Mouse (Mus musculus) mesoderm, embryonic 11.5 days (tissue): Measurements from ENCODE around the gene 4933428G20Rik.

Experiments used
- DNase-seq: peaks from one replicate; pipeline ENCODE4 v3.0.0-alpha.2; 2012; ENCODE audit warnings: low read depth, low spot score

4933428G20Rik gene

DNA sequence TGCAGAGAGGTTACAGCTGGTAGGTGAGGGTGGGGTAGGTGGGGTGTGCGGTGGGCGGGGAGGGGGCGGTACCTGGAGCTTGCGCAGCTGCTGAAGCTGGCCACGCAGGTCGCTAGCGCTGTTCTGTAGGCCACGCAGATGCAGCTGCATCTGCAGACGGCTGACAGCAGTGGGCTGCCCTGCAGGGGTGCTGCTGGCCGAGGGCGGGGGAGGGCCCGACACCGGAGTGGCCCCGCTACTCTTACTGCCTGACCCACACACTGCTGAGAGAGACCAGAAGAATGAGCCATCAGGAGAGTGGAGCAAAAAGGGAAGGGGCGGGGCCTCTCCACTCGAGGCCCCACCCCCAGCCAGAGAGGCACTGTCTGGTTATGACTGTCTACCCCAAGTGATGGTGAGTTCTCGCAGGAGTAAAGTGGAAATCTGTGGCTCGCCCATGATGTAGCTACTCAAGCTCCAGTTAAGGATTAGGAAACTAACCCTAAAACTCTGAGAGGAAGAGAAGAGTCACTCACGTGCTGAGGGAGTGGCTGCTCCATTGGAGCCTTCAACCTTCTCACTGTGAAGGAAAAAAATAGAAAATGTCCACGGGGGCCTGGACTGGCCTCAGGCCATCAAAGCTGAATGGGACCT lies 32.9 kb upstream of the 4933428G20Rik start:
- no peak for DNase-seq

DNA sequence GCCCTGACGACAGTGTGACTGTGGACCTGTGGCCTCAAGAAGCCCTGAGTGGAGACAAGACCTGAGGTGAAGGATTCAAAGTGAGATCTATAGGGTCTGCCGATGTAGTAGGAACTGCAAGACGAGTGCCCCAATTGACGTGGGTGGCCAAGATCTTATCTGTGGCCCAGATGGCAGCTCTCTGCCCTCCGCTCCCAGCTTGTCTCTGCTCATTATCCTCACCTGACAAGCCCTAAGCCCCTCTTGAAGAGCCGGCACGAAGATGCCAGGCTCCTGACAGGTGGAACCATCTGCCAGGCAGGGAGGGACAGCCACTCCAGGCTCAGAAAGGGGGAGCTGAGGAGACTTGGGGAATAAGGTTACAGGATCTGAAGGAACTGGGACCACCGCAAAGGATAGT lies 32.2 kb upstream of the 4933428G20Rik start:
- DNase-seq = no peak

DNA sequence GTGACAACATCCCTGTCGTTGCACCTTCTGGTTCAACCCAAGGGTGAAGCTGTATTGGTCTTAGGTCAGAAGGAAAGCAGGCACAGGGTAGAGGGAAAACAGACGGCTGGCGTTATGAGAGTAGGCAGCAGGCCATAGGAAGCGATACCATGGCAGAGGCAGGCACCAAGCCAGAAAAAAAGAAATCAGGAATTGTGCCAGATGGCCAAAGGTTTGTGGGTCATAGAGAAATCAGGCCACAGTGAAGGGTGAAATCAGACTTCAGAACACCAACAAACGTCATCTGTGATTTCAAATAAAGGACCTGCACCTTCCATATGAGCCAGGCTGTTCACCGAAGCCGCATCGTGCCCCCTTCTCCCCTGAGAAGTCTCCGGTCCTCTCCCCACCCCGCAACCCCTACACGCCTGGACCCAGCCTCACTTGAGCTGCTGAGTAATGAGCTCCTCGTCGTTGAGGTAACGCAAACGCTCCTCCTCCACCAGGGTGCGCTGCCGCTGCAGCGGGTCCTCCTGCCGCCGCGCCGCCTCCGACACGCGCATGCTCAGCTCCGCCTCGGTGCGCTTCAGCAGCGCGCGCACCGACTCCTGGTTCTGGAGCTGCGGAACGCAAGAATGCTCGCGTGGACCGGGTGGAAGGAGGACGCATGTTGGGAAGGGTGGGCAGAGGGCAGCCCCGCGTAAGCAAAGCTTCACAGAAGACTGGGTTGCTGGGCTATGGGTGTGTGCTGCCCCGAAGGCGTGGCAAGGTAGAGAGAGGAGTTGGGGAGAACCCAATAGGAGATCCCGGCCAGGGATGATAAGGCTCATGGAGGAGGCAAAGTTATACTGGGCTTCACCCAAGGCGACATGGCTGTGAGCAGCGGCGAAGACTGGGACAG lies 31.5 kb upstream of the 4933428G20Rik start:
- DNase-seq = peak; percentile 90

DNA sequence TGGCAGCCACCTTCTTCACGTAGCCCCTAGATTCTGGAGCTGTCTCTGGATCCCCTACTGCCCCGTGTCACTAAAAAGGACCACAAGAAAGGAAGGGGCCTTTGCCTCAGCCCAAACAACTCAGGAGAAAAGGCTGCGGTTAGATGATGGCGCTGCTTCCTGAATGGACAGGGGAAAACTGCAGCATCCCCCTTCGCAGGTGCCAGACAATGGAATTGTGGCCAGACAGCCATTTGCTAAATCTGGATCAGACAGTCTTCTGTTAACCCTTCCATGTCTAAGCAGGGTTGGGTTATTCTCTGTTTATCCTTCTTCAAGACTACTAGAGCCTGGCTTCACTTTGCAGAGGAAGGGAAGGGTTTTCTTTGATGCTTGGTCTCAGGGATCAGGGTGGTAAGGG lies 30.8 kb upstream of the 4933428G20Rik start:
- DNase-seq = no peak

DNA sequence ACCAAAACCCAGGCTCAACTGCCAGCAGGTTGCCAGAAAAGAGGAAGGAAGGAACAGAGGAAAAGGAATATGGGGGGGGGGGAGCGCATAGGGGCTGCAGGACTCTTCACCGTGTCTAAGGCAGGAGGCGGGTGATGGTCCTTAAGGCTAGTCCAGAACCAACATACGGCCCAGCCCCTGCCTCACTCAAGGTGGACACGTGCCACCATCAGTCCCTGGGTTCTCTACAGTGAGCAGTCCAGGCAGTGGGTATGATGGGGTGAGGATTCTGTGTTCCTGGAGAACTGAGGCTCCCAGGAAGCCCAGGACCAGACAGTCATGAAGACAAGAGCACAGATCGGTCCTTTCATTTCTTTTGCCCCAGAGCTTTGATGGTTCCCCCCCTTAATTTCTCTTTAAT lies 29.9 kb upstream of the 4933428G20Rik start:
- DNase-seq = no peak

DNA sequence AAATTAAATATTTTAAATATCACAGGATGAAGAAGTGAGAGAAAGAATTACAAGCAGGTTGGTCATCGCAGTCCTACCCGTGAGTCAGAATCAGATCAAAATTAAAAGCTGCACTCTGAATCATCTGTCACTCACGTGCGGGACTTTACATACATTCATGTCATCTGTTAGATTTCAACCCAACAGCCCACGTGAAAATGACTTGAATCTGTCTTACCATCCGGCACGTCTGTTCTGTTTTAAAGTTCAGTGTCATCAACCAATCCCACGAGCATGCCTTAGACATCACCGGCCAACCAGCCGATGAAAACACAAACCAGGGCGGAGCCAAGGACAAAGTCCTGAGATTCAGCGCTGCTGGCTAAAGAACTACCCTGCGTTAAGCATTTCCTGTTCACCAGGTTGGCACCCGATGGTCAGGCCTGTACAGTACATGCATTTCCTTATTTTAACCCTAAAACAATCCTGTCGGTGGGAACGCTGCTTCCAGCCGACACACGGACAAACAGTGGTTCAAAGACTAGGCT lies 28.2 kb upstream of the 4933428G20Rik start:
- no peak for DNase-seq

DNA sequence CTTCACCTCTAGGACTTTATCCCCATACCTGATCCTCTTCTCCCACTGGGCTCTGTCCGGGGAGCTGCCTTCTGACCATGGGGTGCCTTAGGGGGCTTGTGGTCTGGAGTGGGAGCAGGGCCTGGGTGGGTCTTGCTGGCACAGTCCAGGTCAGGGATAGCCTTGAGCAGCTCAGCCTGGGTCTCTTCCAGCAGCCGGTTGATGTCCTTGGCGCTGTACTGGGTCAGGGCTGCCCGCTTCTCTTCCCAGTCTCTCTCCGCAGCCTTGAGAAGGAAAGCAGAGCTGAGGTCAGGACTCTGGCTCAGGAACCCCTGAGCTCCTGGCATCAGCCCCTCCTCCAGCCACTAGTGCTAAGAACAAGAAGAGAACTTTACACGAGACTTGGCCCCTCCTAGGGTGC lies 25.2 kb upstream of the 4933428G20Rik start:
- no peak for DNase-seq

DNA sequence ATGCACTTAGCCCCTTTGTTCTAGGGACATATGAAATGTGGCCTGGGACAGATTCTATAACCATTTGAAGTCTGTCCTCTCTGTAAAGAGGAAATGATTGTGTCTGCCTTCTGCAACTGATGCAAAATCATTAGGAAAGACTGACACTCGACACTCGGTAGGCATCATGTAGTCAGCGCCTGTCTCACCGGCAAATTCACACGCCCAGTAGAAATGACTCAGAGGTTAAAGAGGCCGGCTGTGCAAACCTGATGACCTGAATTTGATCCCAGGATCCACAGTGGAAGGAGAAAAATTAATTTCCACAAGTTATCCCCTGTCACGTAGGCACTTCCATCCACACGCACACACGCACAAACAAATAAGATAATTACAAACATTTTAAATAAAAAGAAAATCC lies 24.2 kb upstream of the 4933428G20Rik start:
- no peak for DNase-seq

DNA sequence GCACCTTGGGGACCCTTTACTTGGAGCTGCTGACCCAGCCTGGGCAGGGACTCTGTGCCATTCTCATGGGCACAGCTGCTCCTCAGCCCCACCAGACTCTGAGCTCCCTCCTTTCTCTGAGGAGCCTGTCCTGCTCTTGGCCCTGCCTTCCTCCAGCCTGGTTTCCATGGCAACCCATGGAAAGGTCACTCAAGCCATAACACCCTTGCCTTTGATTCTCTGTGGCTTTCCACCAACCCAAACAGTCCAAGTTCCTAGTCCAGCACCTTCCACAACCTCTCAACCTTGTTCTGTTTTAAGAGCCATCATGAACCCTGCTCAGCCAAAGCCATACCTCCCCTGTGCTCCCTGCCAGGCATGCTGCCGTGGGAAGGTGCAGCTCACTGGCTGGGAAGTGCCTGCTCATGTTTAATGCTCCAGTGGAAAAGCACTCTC lies 23.7 kb upstream of the 4933428G20Rik start:
- peak; percentile 74 for DNase-seq

DNA sequence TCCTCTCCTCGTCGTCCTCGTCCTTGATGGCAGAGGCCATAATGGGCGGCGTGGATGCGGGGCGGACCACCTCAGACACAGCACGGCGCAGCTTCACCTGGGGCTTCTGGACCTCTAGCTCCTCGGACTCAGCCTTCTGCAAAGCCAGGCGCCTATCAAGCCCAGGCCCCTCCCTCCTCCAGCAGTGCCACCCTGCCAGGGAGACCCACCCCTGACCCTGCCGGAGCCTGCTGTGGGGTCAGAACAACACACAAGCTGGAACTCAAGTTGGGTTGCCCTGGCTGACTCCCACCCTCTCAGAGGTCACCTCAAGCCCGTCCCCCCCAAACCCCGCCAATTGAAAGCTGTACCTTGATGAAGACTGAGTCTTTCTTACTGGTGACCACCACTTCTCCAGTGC lies 23.0 kb upstream of the 4933428G20Rik start:
- no peak for DNase-seq

DNA sequence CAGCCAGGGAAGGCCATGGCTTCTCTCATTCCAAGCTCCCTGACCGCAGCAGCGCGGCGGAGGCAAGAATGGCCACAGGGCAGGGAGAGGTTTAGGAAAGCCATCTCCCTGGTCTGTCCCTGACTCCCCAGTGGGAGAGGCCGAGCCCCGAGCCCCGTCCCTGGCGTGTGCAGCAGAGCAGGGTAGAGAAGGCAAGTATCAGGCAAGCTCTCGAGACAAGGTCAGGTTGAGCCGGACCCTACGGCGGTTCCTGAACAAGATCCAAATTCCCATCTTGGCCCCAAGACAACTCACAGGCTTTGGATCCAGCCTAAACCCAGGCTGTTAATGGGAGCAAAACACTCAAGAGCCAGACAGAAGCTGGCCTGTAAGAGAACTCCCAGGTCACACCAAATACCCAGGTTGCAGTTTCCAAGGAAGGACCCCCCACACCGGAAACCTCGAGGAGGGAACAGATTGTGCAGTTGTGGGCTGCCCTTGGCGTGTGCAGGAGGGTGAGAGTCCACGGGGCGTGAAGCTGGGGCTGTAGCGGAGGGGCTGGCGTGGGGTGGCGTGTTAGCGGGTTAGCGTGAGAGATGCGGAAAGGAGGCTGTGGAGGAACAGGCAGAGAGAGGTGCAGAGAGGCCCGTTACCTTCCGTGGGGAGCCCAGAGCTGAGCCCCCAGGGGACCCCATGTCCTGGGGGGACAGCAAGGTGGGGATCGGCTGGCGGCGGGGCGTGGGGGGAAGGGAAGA lies 21.8 kb upstream of the 4933428G20Rik start:
- DNase-seq = no peak

DNA sequence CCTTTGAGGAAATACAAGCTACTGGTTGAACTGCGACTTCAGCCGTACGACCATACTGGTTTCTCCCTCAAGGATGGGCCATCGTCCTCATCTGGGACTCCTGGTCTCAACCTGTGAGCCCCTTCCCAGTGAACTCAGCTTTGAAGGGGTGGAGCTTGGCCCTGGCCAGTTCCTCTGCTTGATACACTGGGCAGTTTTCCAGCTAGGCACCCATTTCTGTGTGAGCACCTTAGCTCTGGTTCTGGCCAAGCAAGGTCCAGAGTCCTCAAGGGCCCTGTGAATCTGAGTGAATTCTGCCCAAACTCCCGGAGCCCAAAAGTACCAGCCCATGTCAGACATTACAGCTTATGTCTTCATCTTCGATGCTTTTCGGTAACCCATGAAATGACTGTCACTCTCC lies 20.4 kb upstream of the 4933428G20Rik start:
- DNase-seq = no peak

DNA sequence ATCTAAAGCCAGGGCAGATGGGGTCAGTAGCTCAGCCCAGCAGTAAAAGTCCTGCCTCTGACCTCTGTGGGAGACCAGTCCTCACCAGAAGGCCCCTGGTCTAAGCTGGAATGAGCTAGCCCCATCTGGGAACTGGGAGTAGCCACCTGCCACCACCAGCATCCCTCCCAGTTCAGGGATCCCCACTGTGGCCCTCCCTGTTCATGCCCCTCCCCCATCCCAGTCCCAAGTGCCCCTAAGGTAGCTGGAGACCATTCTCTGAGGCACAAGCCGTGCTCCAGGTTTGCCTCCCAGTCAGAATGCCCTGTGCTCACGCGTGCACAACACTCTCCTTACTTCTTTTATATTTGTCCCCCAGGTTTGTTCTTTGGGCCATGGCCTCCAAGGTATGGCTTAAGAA lies 12.9 kb upstream of the 4933428G20Rik start:
- no peak for DNase-seq

DNA sequence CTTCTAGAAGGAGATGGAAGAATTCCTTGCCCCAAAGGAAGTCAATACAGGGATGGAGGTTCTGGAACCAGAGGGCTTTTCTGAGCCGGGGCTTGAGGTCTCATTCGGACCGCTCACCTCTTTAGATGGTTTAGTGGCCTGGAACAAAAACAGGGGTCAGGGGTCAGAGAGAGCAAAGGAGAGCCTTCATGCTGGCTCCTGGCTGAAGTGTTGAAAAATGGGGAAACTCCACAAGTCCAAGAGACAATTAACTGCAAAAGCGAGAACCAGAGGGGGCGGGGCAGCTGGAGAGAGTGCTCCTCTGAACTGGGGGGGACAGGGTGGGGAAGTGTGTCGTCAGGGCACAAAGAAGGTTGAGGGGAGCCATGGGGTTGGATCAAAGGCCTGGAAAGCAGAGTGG lies 12.4 kb upstream of the 4933428G20Rik start:
- DNase-seq = no peak

DNA sequence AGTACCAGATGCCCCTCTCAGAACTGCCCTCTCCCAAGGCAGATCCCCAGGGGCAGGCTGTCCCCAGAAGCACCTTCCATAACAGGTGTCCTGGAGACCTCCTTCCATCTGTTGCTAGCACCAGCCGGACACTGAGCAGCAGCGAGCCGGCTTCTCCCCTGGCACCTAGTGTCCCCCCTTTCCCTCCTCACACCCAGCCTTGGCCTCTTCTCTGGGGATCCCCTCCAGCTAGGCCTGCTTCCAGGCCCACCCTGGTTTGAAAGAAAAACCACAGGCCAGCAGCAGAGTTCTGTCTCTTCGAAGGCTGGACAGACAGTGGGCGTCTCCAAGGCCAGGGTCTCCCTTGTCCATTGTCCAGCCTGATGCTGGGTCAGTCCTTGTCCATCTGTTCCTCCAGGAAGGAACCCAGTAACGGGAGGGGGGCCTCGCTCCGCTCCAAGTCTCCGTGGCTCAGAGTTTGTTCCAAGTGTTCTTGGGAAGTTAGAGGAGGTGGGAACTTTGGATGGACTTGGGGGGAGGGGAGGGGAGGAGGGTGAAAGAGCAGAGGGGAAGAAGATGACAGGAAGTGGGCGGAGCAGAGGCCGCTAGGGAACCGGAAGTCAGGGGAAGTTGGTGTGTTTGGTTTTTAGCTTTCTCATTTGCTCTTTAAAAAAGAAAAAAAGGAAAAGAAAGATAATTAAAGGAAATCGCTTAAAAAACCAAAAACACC lies 11.7 kb upstream of the 4933428G20Rik start:
- DNase-seq = no peak

DNA sequence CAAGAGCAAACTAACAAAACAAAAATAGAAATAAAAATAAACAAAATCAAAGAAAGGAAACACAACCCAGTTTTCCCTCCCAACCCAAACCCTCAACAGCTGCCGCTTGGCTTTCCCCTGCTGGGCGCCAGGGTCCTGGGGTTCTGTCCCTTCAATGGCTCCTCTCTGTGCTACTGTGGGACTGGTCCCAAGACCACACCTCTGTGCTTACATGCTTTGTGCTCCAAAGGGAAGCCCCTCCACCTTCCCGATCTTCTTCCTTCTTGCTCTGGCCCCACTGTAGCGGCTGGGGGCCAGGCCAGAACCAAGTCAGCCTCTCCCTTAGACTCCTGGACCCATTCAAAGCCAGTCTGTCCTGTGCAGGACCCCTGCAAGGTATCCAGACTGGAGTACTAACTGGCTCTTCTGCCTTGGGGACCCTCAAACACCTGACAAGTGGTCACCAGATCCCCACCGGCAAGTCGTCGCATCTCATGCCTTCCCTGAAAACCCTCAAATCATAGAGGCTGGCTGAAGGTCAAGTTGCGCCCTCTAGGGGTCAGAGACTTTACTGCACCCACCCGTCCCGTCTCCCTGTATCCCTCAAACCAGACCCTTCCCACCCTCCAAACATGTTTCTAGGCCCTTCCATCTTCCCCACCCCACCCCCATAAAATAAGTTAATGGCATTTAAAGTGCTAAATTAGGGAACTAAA lies 11.0 kb upstream of the 4933428G20Rik start:
- DNase-seq = peak; percentile 70

DNA sequence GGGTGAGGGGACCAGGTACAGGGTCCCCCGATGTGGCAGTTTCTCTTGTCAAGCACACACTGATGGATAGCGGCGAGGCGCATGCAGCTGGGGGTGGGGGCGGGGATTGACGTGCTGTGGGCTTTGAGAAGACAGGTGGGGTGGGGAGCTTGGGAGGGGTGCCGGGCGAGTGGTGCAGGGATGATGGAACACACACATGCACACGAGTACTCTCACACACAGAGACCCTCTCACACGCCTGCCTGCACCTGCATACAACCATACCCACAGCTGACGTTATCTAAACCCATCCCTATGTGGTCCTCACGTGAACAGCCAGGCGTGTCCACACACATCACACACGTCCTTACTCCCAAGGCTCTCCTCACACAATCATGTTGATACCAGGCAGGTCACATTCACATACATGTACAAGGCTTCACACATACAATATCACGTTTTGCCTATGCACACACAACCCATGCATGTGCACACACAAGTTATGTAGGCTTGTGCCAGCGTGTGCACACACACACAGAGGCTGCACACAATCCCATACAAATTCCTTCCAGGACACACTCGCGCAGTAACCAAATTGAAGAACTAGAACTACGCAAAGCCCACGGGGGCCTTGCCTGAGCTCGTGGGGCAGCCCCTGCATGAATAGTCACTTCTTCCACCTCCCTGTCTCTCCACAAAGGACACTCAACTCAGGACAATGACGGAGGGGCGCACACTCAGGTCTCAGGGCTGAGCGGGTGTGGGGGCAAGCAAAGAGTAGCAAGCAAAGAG lies 9.8 kb upstream of the 4933428G20Rik start:
- DNase-seq = no peak

DNA sequence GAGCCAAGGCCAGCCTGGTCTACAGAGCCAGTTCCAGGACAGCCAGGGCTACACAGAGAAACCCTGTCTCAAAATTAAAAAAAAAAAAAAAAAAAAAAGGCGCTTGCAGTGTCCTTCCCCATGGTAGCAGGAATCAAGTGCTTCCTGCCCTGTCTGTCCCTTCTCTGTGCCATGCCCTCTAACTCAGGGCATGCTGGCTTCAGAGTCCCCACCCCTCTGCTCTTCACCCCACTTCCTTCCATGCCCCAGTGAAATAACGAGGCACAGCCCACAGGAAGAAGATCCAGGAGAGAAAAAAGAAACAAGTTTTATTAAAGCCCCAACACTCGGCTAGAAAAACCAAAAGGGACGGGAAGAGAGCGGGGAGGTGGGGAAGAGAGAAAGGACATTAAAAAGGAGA lies 8.9 kb upstream of the 4933428G20Rik start:
- DNase-seq = no peak

DNA sequence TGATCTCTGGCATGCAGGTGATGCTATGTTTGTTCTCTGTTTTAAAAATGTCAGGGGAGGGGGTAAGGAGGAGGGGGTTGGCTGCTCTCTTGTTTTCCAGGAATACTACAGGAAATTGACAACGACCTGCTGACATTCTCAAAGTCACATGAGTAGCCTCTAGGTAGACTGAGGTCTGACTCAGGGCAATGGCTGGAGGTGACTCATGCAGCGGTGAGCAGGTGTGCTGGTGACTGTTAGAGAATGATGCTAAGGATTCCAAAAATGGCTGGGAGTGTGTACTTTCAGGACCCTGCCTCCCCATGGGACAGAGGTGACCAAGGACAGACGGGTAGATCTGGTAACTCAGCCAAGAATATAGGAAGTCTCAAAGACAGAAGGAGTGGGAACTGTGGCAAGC lies 8.1 kb upstream of the 4933428G20Rik start:
- no peak for DNase-seq

DNA sequence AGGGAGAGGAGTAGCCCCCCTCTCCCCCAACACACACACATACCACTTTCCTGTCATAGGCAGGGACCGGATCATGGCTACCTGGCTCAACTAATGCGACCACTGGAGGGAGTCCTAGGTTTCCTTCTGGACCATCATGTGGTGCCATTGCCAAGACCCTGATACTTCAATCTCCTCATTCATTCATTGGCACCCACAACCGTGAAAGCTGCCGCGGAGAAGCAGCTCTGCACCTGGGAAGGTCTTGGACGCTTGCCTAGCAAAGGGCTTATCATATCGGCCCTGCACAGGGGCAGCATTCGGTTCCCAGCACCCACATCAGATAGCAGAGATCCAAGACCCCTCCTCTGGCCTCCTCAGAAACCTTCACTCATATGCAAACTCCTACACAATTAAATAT lies 6.2 kb upstream of the 4933428G20Rik start:
- DNase-seq = no peak
